Mouse (Mus musculus) intestine, embryonic 15.5 days (tissue): Measurements from ENCODE around the gene Cdc20b. TPM values are rescaled to one million over a fixed set of nuclear protein-coding genes. Genes with fewer than 3 reads are reported as not detected.

Experiments used
- ATAC-seq: fragments of 200-750 bp; cut with Nextera tagmentation; 2 replicates; pipeline ENCODE4 v1.8.0; 2017; ENCODE audit warnings: moderate TSS enrichment, moderate library complexity
- H3K27ac ChIP-seq: fragments of 300-500 bp; sonication (generic); 2 replicates; pipeline ENCODE4 v1.5.1; 2015; ENCODE audit warnings: mild to moderate bottlenecking, inconsistent platforms
- H3K27me3 ChIP-seq: fragments of 300-500 bp; sonication (generic); replicated peaks from 2 replicates; pipeline ENCODE4 v1.6.1; 2015; ENCODE audit warnings: inconsistent platforms
- H3K36me3 ChIP-seq: fragments of 300-500 bp; sonication (generic); 2 replicates; pipeline ENCODE4 v1.6.1; 2015; ENCODE audit warnings: inconsistent platforms
- H3K4me1 ChIP-seq: fragments of 300-500 bp; sonication (generic); replicated peaks from 2 replicates; pipeline ENCODE4 v1.6.1; 2015; ENCODE audit warnings: inconsistent platforms
- H3K4me2 ChIP-seq: fragments of 300-500 bp; sonication (generic); replicated peaks from 2 replicates; pipeline ENCODE4 v1.6.1; 2015; ENCODE audit warnings: mild to moderate bottlenecking, inconsistent platforms
- H3K4me3 ChIP-seq: fragments of 300-500 bp; sonication (generic); replicated peaks from 2 replicates; pipeline ENCODE4 v1.5.1; 2015; ENCODE audit warnings: inconsistent platforms
- H3K9ac ChIP-seq: fragments of 300-500 bp; sonication (generic); 2 replicates; pipeline ENCODE4 v1.6.1; 2015; ENCODE audit warnings: inconsistent platforms
- H3K9me3 ChIP-seq: fragments of 300-500 bp; sonication (generic); 2 replicates; pipeline ENCODE4 v1.6.1; 2016; ENCODE audit warnings: inconsistent platforms
- WGBS: fragments of 180-500 bp; shearing (Covaris S2); methylation state at CpG from one replicate; pipeline ENCODE4 v1.1.7; 2015; 5-methylcytosine and 5-hydroxymethylcytosine counted together
- polyA plus RNA-seq: library from polyadenylated mRNA; unstranded; fragments of >200 nt; fragmentation: Nextera tagmentation; extraction: Ambion mirVana; gene quantifications from 2 replicates; pipeline ENCODE4 v1.2.1, GENCODE M21; 2015

Cdc20b gene
- polyA plus RNA-seq, 1 experiment from 2014 or later = not detected

DNA sequence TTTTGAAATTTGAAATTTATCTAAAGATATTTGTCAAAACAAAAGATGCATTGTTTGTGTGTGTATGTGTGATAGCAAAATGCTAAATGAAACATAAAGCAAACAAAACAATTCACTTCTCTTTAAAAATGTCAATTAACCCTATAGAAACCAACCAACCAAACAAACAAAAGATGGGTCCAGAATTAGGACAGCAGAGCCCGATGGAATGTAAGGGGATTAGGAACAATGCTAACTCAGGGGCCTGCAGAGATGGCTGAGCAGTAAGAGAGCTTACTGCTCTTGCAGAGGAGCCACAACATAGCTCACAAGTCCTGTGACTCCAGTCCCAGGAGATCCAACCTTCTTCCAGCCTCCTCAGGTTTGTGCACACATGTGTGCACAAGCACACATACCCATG is 47.2 kb downstream of the Cdc20b start:
- no peak for ATAC-seq
- Histone ChIP-seq H3K36me3 (no peaks in the 10 kb centered on the region), H3K4me3 (no peak overlapping the region), H3K27me3 (no peaks in the 10 kb centered on the region), H3K9me3 (no peaks in the 10 kb centered on the region), H3K27ac (no peak overlapping the region), H3K9ac (no peak overlapping the region), H3K4me1 (no peaks in the 10 kb centered on the region), H3K4me2 (no peak overlapping the region)
- WGBS = 63% methylated on average over 1 of the region's 1 CpGs

DNA sequence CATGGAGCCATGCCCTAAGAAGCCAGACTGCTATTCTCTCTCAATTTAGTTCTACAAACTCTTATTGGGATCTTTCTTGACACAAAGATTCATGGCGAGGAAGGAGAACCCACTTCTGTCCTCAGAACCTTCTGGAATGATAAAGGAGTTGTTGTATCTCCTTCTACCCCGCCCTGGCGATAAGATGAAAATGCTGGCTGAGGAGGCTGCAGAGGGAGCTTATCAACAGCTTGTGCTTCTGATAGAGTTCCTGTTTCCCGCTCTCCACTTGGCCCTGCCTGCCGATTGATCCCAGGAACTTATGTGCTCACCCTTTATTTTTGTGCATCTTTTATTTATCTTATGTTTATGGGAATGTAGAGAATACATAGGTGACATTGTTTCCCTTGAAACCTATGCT is 49.8 kb downstream of the Cdc20b start:
- Histone ChIP-seq H3K4me2 (no peak overlapping the region), H3K9me3 (no peaks in the 10 kb centered on the region), H3K4me3 (no peak overlapping the region), H3K4me1 (no peaks in the 10 kb centered on the region), H3K9ac (no peak overlapping the region), H3K27ac (no peak overlapping the region), H3K27me3 (no peaks in the 10 kb centered on the region), H3K36me3 (no peaks in the 10 kb centered on the region)
- ATAC-seq = no peak
- WGBS = 54% methylated on average over 5 of the region's 5 CpGs

DNA sequence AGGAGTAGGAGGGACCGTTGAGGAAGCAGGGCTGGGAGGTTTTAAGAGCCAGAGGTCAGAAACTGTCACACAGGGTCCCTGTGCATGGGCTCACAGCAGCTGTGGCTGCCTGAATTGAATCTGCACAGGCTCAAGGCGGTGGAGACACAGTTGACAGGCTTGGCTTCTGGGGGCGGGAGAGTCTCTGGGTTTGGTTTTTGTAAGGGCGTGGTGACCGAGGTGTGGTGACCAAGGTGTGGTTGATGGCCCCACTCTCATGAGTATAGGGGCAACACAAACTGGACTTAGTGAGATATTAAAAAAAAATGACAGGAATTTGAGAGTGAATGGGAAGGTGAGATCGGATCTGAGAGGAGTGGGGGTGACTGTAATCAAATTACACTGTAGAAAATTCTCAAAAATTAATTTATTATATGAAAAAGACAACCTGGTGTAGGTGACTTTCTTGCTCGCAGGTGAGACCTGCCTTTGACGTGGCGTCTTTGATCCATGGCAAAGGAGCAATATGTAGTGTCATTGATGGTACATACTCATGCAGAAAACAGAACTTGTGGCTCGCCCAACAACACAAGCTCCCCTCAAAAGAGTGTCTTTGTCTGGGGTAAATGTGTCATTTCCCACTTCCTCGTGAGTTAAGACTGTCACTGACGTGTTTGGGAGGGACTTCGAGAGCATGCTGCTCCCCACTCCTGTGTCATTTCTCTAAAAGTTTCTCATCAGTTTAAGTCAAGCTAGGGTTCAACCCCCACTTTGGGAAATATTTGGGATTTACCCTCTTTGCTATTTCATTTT is 52.5 kb downstream of the Cdc20b start:
- no peak for ATAC-seq
- H3K27me3 ChIP-seq = no peaks in the 10 kb centered on the region
- no peaks in the 10 kb centered on the region for H3K9me3 ChIP-seq
- H3K9ac ChIP-seq = no peak overlapping the region
- H3K4me3 ChIP-seq = no peak overlapping the region
- 77% methylated on average over 13 of the region's 13 CpGs for WGBS
- H3K36me3 ChIP-seq = no peaks in the 10 kb centered on the region
- H3K4me1 ChIP-seq = no peaks in the 10 kb centered on the region
- H3K4me2 ChIP-seq = no peak overlapping the region
- H3K27ac ChIP-seq = no peak overlapping the region

DNA sequence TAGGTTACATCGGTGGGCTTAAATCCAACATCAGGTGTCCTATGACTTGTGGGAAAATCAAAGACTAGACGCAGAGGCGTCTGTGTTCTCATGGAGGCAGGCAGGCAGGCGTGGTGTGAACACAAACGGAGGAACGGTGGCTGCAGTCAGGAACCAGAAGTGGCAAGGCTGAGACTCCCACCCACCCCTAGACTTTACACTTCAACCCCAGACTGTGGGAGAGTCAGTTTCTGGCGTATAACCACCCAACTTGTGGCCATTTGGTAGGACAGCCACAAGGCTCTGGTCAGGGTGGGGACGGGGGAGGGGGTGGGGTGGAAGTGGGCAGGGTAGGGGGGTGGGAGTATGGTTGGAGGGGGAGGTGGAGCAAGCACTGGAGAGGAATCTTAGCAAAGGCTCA is 55.6 kb downstream of the Cdc20b start:
- H3K4me2 ChIP-seq = no peak overlapping the region
- no peaks in the 10 kb centered on the region for H3K4me1 ChIP-seq
- no peaks in the 10 kb centered on the region for H3K36me3 ChIP-seq
- H3K9ac ChIP-seq = no peak overlapping the region
- no peak overlapping the region for H3K27ac ChIP-seq
- H3K27me3 ChIP-seq = no peaks in the 10 kb centered on the region
- ATAC-seq = no peak
- H3K9me3 ChIP-seq = no peaks in the 10 kb centered on the region
- no peak overlapping the region for H3K4me3 ChIP-seq
- WGBS = 61% methylated on average over 8 of the region's 8 CpGs

DNA sequence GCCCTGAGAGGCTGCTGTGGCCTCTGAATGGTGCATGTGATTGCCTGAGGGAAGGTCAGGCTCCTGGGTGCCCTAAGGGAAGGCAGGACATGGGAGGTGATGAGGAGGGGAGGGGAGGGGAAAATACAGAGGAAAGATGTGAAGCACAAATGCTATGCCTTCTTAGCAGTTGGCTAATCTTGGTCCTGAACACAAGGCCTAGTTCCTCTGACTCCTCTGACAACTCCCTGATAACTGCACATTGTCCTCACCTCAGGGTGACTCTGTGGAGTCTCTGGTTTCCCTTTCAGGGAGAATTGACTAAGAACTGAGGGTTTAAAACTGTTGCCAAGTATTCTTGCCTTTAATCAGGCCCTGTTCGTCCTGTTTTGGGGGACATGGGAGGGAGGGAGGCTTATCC is 59.7 kb downstream of the Cdc20b start:
- ATAC-seq = no peak
- no peak overlapping the region for H3K4me3 ChIP-seq
- no peaks in the 10 kb centered on the region for H3K4me1 ChIP-seq
- no peaks in the 10 kb centered on the region for H3K9me3 ChIP-seq
- H3K36me3 ChIP-seq = no peaks in the 10 kb centered on the region
- H3K27me3 ChIP-seq = no peaks in the 10 kb centered on the region
- H3K4me2 ChIP-seq = no peak overlapping the region
- H3K27ac ChIP-seq = no peak overlapping the region
- no peak overlapping the region for H3K9ac ChIP-seq
- 73% methylated on average over 1 of the region's 1 CpGs for WGBS

DNA sequence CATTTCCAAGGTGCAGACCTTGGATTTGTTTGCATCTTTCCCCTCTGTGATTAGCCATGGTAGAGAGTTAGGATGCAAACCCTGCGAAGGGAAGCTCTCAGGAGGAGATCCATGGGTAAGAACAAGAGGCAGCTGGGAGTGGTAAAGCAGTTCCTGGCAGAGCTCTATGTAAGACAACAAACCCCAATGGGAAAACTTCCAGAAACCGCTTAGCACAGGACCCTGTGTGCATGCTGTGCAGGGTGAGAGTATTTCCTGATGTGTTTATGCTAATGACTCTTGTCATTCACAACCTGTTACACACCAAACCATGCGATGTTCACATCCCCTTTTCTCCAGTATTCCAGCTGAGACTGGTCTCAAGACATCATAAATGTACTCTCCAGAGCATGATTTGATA is 62.1 kb downstream of the Cdc20b start:
- Histone ChIP-seq H3K36me3 (no peaks in the 10 kb centered on the region), H3K4me2 (no peak overlapping the region), H3K4me1 (no peaks in the 10 kb centered on the region), H3K9me3 (no peaks in the 10 kb centered on the region), H3K9ac (no peak overlapping the region), H3K27me3 (no peaks in the 10 kb centered on the region), H3K4me3 (no peak overlapping the region), H3K27ac (no peak overlapping the region)
- WGBS = 67% methylated on average over 3 of the region's 3 CpGs
- no peak for ATAC-seq

DNA sequence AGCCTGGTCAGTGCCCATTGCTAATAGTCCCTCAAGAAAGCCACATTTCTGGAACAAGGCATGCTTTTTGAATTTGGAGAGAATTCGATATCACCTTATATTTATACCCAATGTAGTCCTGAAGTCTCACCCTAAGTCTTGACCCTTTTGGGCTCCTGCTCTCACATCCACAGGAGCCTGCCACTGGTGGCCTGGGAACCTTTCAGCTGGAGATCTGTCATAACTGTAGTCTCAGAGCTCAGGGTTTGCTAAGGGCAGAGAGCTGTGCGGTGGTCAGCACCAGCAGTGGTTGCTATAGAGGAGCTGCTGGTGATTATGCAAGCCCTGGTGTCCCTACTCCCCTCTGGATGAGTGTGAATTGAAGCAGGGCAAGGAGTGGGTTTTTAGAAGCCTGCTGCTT is 63.5 kb downstream of the Cdc20b start:
- Histone ChIP-seq H3K9ac (no peak overlapping the region), H3K4me2 (no peak overlapping the region), H3K27me3 (no peaks in the 10 kb centered on the region), H3K9me3 (no peaks in the 10 kb centered on the region), H3K27ac (no peak overlapping the region), H3K4me3 (no peak overlapping the region), H3K36me3 (no peaks in the 10 kb centered on the region), H3K4me1 (no peaks in the 10 kb centered on the region)
- no peak for ATAC-seq
- WGBS = 94% methylated on average over 2 of the region's 2 CpGs

DNA sequence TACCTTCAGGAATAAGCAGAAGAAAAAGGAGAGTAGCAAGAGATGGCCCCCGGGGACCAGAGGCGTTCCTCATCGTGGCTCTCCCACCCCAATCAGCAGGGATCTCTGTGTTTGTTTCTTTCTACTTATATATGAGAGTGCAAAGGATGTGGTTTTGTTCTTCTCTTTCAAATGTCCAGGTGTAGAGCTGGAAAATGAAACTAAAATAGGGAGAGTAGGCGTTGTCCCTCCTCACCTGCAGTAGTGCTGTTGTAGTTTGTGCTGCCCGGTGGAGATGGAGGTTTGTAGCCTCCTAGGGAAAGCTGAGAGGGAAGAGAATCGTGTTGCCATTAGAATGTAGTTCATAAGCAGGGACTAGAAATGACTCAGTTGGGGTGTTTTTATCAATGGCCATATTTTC is 66.0 kb downstream of the Cdc20b start, which contains the start of gene Gzma:
Gzma (minus strand) TSS at position 103 of the 400 bp plus-strand sequence.
- Histone ChIP-seq H3K4me1 (no peaks in the 10 kb centered on the region), H3K36me3 (no peaks in the 10 kb centered on the region), H3K27ac (no peak within 1 kb of the TSS), H3K27me3 (no peaks in the 10 kb centered on the region), H3K4me2 (no peak within 1 kb of the TSS), H3K9ac (no peak within 1 kb of the TSS), H3K4me3 (no peak within 1 kb of the TSS), H3K9me3 (no peaks in the 10 kb centered on the region)
- ATAC-seq = no peak
- WGBS = 89% methylated on average over 6 of the region's 6 CpGs

DNA sequence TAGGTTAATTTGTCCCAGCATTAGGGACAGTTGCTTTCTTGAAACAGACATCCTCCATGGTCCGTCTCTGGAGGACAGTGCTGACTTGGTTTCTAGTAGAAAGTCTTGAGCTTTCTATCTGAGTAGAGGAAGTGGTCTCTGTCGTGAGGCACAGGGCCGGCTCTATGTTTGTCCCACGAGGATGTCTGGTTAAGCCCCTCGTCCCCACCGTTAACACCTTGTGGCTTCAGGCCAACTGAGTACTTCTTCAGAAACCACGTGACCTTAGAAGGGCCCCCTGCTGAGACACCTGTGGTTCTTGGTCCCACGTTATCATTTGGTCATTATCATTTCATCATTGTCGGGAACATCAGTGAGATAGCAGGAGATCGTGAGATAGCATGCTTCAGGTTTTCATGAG is 66.9 kb downstream of the Cdc20b start:
- H3K27me3 ChIP-seq = no peaks in the 10 kb centered on the region
- no peak overlapping the region for H3K4me2 ChIP-seq
- no peak overlapping the region for H3K4me3 ChIP-seq
- no peaks in the 10 kb centered on the region for H3K36me3 ChIP-seq
- no peak for ATAC-seq
- WGBS = 73% methylated on average over 10 of the region's 10 CpGs
- no peak overlapping the region for H3K9ac ChIP-seq
- H3K27ac ChIP-seq = no peak overlapping the region
- H3K4me1 ChIP-seq = no peaks in the 10 kb centered on the region
- no peaks in the 10 kb centered on the region for H3K9me3 ChIP-seq

DNA sequence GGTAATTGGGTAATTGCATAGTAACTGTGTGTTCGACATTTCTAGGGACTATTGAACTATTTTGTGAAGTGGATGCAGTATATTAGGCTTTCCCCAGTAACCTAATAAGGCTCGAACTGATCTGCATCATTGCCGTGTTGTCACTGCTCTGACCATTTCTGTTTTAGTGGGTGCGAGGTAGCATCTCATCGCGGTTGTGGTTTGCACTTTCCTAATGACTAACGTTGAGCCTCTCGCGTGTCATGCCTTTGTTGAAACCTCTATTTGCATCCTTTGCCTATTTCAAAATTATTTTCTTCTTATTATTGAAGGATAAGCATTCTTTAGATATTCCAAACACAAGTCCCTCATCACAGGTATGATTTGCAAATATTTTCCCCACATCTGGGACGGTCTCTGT is 69.8 kb downstream of the Cdc20b start:
- no peak overlapping the region for H3K4me2 ChIP-seq
- H3K4me3 ChIP-seq = no peak overlapping the region
- no peak overlapping the region for H3K27ac ChIP-seq
- H3K4me1 ChIP-seq = no peaks in the 10 kb centered on the region
- no peaks in the 10 kb centered on the region for H3K36me3 ChIP-seq
- ATAC-seq = no peak
- H3K9ac ChIP-seq = no peak overlapping the region
- H3K27me3 ChIP-seq = no peaks in the 10 kb centered on the region
- no peaks in the 10 kb centered on the region for H3K9me3 ChIP-seq
- WGBS = 85% methylated on average over 10 of the region's 10 CpGs

DNA sequence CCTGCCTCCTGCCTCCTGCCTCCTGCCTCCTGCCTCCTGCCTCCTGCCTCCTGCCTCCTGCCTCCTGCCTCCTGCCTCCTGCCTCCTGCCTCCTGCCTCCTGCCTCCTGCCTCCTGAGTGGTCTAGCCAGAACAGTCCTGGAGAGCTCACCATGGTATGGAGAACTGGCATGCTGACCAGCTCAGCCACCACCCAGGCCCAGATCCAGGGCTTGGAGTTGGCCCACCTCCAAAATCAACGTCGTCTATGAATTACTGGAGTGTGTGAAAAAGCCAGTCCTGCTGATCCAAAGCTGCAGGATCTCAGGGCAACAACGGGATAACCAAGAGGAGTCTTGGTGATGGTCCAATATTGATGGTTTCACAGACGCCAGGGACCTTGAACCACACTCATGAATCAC is 84.1 kb downstream of the Cdc20b start:
- ATAC-seq = no peak
- Histone ChIP-seq H3K27me3 (no peaks in the 10 kb centered on the region), H3K36me3 (no peaks in the 10 kb centered on the region), H3K27ac (no peak overlapping the region), H3K9ac (no peak overlapping the region), H3K4me3 (no peak overlapping the region), H3K4me1 (no peaks in the 10 kb centered on the region), H3K9me3 (no peaks in the 10 kb centered on the region), H3K4me2 (no peak overlapping the region)
- 68% methylated on average over 4 of the region's 4 CpGs for WGBS

DNA sequence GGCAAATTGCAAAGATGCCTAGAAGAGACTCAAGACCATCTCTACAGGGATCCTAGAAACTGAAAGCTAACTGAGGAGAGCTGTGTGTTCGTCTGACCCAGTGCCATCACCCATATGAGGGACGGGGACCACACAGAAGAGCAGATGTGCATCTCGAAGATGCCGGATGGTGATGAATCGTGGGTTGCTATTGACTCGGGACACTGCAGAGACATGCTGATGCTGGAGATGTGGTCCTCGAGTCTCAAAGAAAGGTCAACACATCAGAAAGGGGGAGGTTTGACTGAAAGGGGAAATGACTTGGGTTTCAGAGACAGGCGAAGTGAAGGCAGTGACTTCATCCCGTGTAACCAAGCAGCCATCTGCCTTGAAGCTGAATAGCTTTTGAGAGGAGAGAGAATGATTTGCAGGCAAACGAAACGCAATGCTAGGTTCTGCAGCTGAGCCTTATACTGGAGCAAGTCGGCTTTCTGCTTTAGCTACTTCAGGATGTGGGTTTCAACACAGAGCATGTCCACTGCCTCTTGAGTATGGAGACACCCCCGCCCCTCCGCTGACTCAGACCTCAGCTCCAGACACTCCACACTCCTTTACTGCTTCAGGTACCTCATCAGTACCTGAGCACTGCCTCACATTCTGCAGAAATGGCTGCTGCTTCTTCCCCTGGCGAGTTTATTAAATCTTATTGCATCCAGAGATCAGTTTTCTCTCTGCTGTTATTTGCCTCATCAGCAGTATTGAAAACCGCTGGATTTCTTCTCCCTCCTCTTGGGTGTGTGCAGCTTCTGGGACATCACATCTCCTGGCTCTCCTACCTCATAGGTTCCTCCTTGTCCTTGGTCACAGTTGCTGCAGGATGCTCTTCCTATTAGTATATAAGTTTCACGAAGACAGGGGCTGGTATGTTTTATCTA is 85.7 kb downstream of the Cdc20b start:
- WGBS = 87% methylated on average over 17 of the region's 17 CpGs
- Histone ChIP-seq H3K27me3 (no peaks in the 10 kb centered on the region), H3K4me3 (no peak overlapping the region), H3K36me3 (no peaks in the 10 kb centered on the region), H3K27ac (no peak overlapping the region), H3K9me3 (no peaks in the 10 kb centered on the region), H3K9ac (no peak overlapping the region), H3K4me2 (no peak overlapping the region), H3K4me1 (no peaks in the 10 kb centered on the region)
- ATAC-seq = no peak
